21 mouse cellular contexts compared by ENCODE assay signal in genomic region chr7:99476558-99477114, GRCm38 (mm10). TPM values are rescaled to one million over a fixed set of nuclear protein-coding genes. Genes with fewer than 3 reads are reported as not detected.
DNase-seq lines count a peak whose midpoint lies in the region; ATAC-seq and TF ChIP-seq lines count a peak whose summit lies in the region.
"Had no signal": no experiment of that assay in that cellular context is flagged by ENCODE, and none has a peak within 500 bp of the region (broad histone marks: within the 10 kb centered on the region; RNA-seq: fewer than 3 reads in every experiment).

No protein-coding gene starts in this region.

- peaks cover 88% of the 10 kb centered on the region for H3K36me3 ChIP-seq in heart, embryonic 13.5 days
- peaks cover 95% of the 10 kb centered on the region for H3K36me3 ChIP-seq in liver, embryonic 12.5 days
- H3K36me3 ChIP-seq in MEL (ENCODE audit: control insufficient read depth in 1 of 2, insufficient read depth in 2 of 2, low read length in 2 of 2): peaks cover 11 to 35% of the 10 kb centered on the region in 2 experiments

- 31% methylated on average over 3 of the region's 3 CpGs for WGBS in heart, embryonic 13.5 days
- 26% methylated on average over 3 of the region's 3 CpGs for WGBS in liver, embryonic 12.5 days (ENCODE audit: insufficient replicate concordance)

- peak in 1 of 2 experiments; percentile 47; a peak in 2 of 4 replicates for TF ChIP-seq POLR2A in MEL (IDR thresholded peaks at IDR 0.05; ENCODE audit: control insufficient read depth in 1 of 2, insufficient read depth in 1 of 2, low read depth in 1 of 2, low read length in 2 of 2, poor library complexity in 1 of 2)

- H3K4me3 ChIP-seq in heart, embryonic 13.5 days: no peak overlapping the region
- H3K4me3 ChIP-seq in liver, embryonic 12.5 days: no peak overlapping the region
- no peak overlapping the region for H3K4me3 ChIP-seq in MEL (ENCODE audit: control insufficient read depth in 1 of 2, insufficient read depth in 1 of 2, low read depth in 2 of 2, low read length in 2 of 2)
- H3K4me3 ChIP-seq: forebrain, embryonic 10.5 days; left cerebral cortex, adult 2 months; lung, embryonic 15.5 days had no signal

- no peaks in the 10 kb centered on the region for H3K27me3 ChIP-seq in heart, embryonic 13.5 days (replicated peaks)
- no peaks in the 10 kb centered on the region for H3K27me3 ChIP-seq in liver, embryonic 12.5 days (replicated peaks)
- no peaks in the 10 kb centered on the region for H3K27me3 ChIP-seq in MEL (ENCODE audit: control insufficient read depth in 1 of 2, insufficient read depth in 2 of 2, low read length in 2 of 2)
- H3K27me3 ChIP-seq: lung, embryonic 15.5 days had no signal

- peaks cover 73% of the 10 kb centered on the region for H3K4me1 ChIP-seq in heart, embryonic 13.5 days
- H3K4me1 ChIP-seq in liver, embryonic 12.5 days: peaks cover 79% of the 10 kb centered on the region
- H3K4me1 ChIP-seq in MEL (ENCODE audit: control insufficient read depth in 1 of 2, insufficient read depth in 2 of 2, low read length in 2 of 2): peaks cover 5 to 29% of the 10 kb centered on the region in 2 experiments

- ATAC-seq in heart, embryonic 13.5 days (ENCODE audit: extremely low read depth, insufficient number of reproducible peaks, low FRiP score, low TSS enrichment): no peak
- no peak for ATAC-seq in liver, embryonic 12.5 days
- ATAC-seq: inflammation-experienced regulatory T-cells, adult 6 months; midbrain, embryonic 16.5 days had no signal

- TF ChIP-seq RAD21 in MEL (IDR thresholded peaks at IDR 0.05; ENCODE audit: low read depth, low read length): no peak

- peaks cover 16% of the 10 kb centered on the region for H3K79me2 ChIP-seq in MEL (ENCODE audit: control insufficient read depth, insufficient read depth, low read length, poor library complexity)

- H3K27ac ChIP-seq in heart, embryonic 13.5 days (replicated peaks): 0 out of 2 replicates have a peak overlapping the region, but pooled peaks have one; percentile 15
- H3K27ac ChIP-seq in liver, embryonic 12.5 days: peak overlapping the region; percentile 75
- H3K27ac ChIP-seq in MEL (ENCODE audit: control insufficient read depth, low read depth, low read length): peak overlapping the region; percentile 33
- H3K27ac ChIP-seq: forebrain, embryonic 10.5 days; left cerebral cortex, adult 2 months; lung, embryonic 15.5 days had no signal

- TF ChIP-seq CTCF in MEL (IDR thresholded peaks at IDR 0.05 in 2 of 3, conservative IDR thresholded peaks at IDR 0.05 in 1 of 3; ENCODE audit: control insufficient read depth in 1 of 3, insufficient read depth in 1 of 3, low read depth in 2 of 3, low read length in 3 of 3, poor library complexity in 1 of 3, severe bottlenecking in 1 of 3): no peak

- no peak overlapping the region for H3K4me2 ChIP-seq in heart, embryonic 13.5 days
- no peak overlapping the region; the same call in 1 of the 2 replicates for H3K4me2 ChIP-seq in liver, embryonic 12.5 days
- H3K4me2 ChIP-seq: lung, embryonic 15.5 days had no signal

- DNase-seq in heart, adult 8-10 months (ENCODE audit: low spot score): no peak
- DNase-seq in liver (no peak), MEL (ENCODE audit: low read depth, low spot score) (peak; percentile 66)
- DNase-seq in induced T-regulatory cell, adult 2 months (ENCODE audit: low read depth): peak; percentile 14
- no peak for DNase-seq in left cerebral cortex, adult 8-10 months (ENCODE audit: low spot score in 2 of 2)
- no peak for DNase-seq in urinary bladder, postnatal 25 days (ENCODE audit: low spot score)
- DNase-seq: adrenal gland, adult 8-10 months; B cell, adult 2 months; cerebellum, adult 8-10 months; kidney, adult 8-10 months; kidney, postnatal 25 days; lung, postnatal 4 days; thymus, postnatal 14 days had no signal

- no peaks in the 10 kb centered on the region for H3K9me3 ChIP-seq in heart, embryonic 13.5 days
- no peaks in the 10 kb centered on the region for H3K9me3 ChIP-seq in liver, embryonic 12.5 days (replicated peaks)
- no peaks in the 10 kb centered on the region for H3K9me3 ChIP-seq in MEL (replicated peaks; ENCODE audit: insufficient read depth, low read length)
- H3K9me3 ChIP-seq: forebrain, embryonic 10.5 days; lung, embryonic 15.5 days had no signal

- TF ChIP-seq EP300 in MEL (IDR thresholded peaks at IDR 0.05; ENCODE audit: low read depth in 1 of 2, low read length in 2 of 2): no peak

- H3K9ac ChIP-seq in heart, embryonic 13.5 days: no peak overlapping the region
- H3K9ac ChIP-seq in liver, embryonic 12.5 days: no peak overlapping the region
- H3K9ac ChIP-seq in MEL (ENCODE audit: control insufficient read depth, low read depth, low read length, poor library complexity, severe bottlenecking): no peak overlapping the region
- H3K9ac ChIP-seq: lung, embryonic 15.5 days had no signal

TF ChIP-seq in MEL, 35 proteins besides CTCF, POLR2A, EP300 and RAD21:
- TF ChIP-seq MEF2A (IDR thresholded peaks at IDR 0.05; ENCODE audit: extremely low read depth, insufficient replicate concordance, low read depth, low read length, poor library complexity, severe bottlenecking) (no peak), TCF12 (IDR thresholded peaks at IDR 0.05; ENCODE audit: low read depth, low read length) (no peak), MXI1 (IDR thresholded peaks at IDR 0.05; ENCODE audit: low read depth, low read length) (no peak), POLR2AphosphoS5 (IDR thresholded peaks at IDR 0.05; ENCODE audit: borderline replicate concordance, low read depth, low read length) (peak; percentile 92), KAT2A (conservative IDR thresholded peaks at IDR 0.05; ENCODE audit: low read depth, low read length) (no peak), POLR2AphosphoS2 (IDR thresholded peaks at IDR 0.05; ENCODE audit: low read length) (peak; percentile 76; the same call in 1 of the 2 replicates), ZMIZ1 (IDR thresholded peaks at IDR 0.05; ENCODE audit: low read depth, low read length) (peak; percentile 34; the same call in 1 of the 2 replicates), ELF1 (IDR thresholded peaks at IDR 0.05; ENCODE audit: low read depth, low read length) (no peak), HCFC1 (IDR thresholded peaks at IDR 0.05; ENCODE audit: low read depth, low read length) (no peak), E2F4 (IDR thresholded peaks at IDR 0.05; ENCODE audit: borderline replicate concordance, low read depth, low read length) (no peak), RCOR1 (IDR thresholded peaks at IDR 0.05; ENCODE audit: low read depth, low read length) (no peak)

RNA-seq across cellular contexts. Expression of gene Rps3, which starts 6.9 kb away (rescaled TPM):
- polyA plus RNA-seq in heart, embryonic 13.5 days (2015; fragmentation: Nextera tagmentation; extraction: Ambion mirVana): 492 and 539 TPM in 2 replicates
- 100 to 1,000 TPM; 305 to 381 (median 333) TPM for total RNA-seq in heart, adult 8-10 months (2022)
- 688 TPM in 2 replicates for polyA plus RNA-seq in liver, embryonic 12.5 days (2016; fragmentation: Nextera tagmentation; extraction: Ambion mirVana)
- total RNA-seq in MEL (2012; rRNA removed): 2,066 and 2,287 TPM in 2 replicates
- polyA plus RNA-seq in MEL (2012; ENCODE audit: insufficient read depth in 1 of 2, insufficient read length in 2 of 2, low read depth in 1 of 2, low replicate concordance in 2 of 2, missing spikeins in 1 of 2): 1,000 to 10,000 TPM in 1 of 2 experiments, 100 to 1,000 TPM in 1; 157 to 1,899 TPM
- total RNA-seq in left cerebral cortex, adult 8-10 months (2022): 100 to 1,000 TPM; 240 to 334 (median 272) TPM

RNA-seq across cellular contexts. Expression of gene Klhl35, which starts 10.8 kb away (rescaled TPM):
- polyA plus RNA-seq in heart, embryonic 13.5 days (2015; fragmentation: Nextera tagmentation; extraction: Ambion mirVana): 0.45 and 0.84 TPM in 2 replicates
- not detected for total RNA-seq in heart, adult 8-10 months (2022)
- polyA plus RNA-seq in liver, embryonic 12.5 days (2016; fragmentation: Nextera tagmentation; extraction: Ambion mirVana): 0.14 and 0.32 TPM in 2 replicates
- total RNA-seq in MEL (2012; rRNA removed): not detected in 2 replicates
- polyA plus RNA-seq in MEL (2012; ENCODE audit: insufficient read depth in 1 of 2, insufficient read length in 2 of 2, low read depth in 1 of 2, low replicate concordance in 2 of 2, missing spikeins in 1 of 2): under 1 TPM in 1 of 2 experiments, not detected in 1; 0.04 TPM
- 1 to 10 TPM; 1.5 to 4.9 (median 3.7) TPM for total RNA-seq in left cerebral cortex, adult 8-10 months (2022)
- total RNA-seq: gastrocnemius, adult 18-20 months had no signal

RNA-seq across cellular contexts. Expression of gene Arrb1, which starts 58.6 kb away (rescaled TPM):
- 6.8 and 8.4 TPM in 2 replicates for polyA plus RNA-seq in heart, embryonic 13.5 days (2015; fragmentation: Nextera tagmentation; extraction: Ambion mirVana)
- 10 to 100 TPM; 16.2 to 28.4 (median 19.5) TPM for total RNA-seq in heart, adult 8-10 months (2022)
- 134 and 136 TPM in 2 replicates for polyA plus RNA-seq in liver, embryonic 12.5 days (2016; fragmentation: Nextera tagmentation; extraction: Ambion mirVana)
- total RNA-seq in MEL (2012; rRNA removed): 44.3 and 62.7 TPM in 2 replicates
- polyA plus RNA-seq in MEL (2012; ENCODE audit: insufficient read depth in 1 of 2, insufficient read length in 2 of 2, low read depth in 1 of 2, low replicate concordance in 2 of 2, missing spikeins in 1 of 2): 10 to 100 TPM; 27.0 to 67.7 TPM
- 100 to 1,000 TPM; 168 to 199 (median 184) TPM for total RNA-seq in left cerebral cortex, adult 8-10 months (2022)

Comparison
In these comparisons a context has a peak if more than half of its experiments do, and no peak if none do; other contexts are left out.
1. H3K27ac ChIP-seq: peak in every context shown above with its lines; median percentile 75 in liver, embryonic 12.5 days; 33 in MEL; 15 in heart, embryonic 13.5 days.
2. DNase-seq: peak in MEL (single experiment) and induced T-regulatory cell, adult 2 months (single experiment); none in heart, adult 8-10 months (single experiment), liver (single experiment), left cerebral cortex, adult 8-10 months (0 of 2) and urinary bladder, postnatal 25 days (single experiment).